Mouse (Mus musculus) lung, postnatal 0 days (tissue): ENCODE data around the gene Gpalpp1.

ENCODE experiments used
- CTCF ChIP-seq: IDR thresholded peaks from 2 replicates; pipeline ENCODE4 v1.5.1; 2016; ENCODE audit warnings: antibody characterized with exemption, mild to moderate bottlenecking
- EP300 ChIP-seq: IDR thresholded peaks from 2 replicates; pipeline ENCODE4 v1.6.1; 2016; ENCODE audit warnings: antibody characterized with exemption, mild to moderate bottlenecking, control low read depth

DNA sequence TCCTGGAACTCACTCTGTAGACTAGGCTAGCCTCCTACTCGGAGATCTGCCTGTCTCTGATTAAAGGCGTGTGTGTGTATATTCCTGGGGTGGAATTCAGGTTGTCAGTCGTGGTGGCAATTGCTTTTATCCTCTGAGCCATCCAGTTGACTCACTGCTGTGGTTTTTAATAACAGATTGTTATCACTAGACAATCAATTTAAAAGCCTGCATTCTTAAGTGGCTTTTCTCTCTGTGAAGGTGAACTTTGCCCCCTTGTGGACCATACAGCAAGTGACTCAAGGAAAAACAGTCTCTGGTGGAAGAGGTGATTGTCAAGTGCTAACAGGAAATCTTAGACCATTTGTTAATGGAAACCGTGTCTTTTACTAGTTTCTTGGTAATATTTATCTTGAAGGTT is 8.4 kb upstream of the Gpalpp1 start:
- TF ChIP-seq CTCF: peak; percentile 53
- TF ChIP-seq EP300: no peak
